Mouse (Mus musculus) forebrain, embryonic 12.5 days (tissue): ENCODE data around the gene Ntsr1. TPM values are rescaled to one million over a fixed set of nuclear protein-coding genes. Genes with fewer than 3 reads are reported as not detected.
A peak's percentile ranks its signal among the peaks of the same experiment; 100 is the strongest.

Experiments used
- ATAC-seq: fragments of 200-750 bp; cut with Nextera tagmentation; 2 replicates; pipeline ENCODE4 v1.8.0; 2017; ENCODE audit warnings: moderate TSS enrichment; ENCODE audit not compliant: low FRiP score
- H3K27ac ChIP-seq: fragments of 300-500 bp; sonication (generic); 2 replicates; pipeline ENCODE4 v1.5.1; 2016; ENCODE audit warnings: mild to moderate bottlenecking
- H3K27me3 ChIP-seq: fragments of 300-500 bp; sonication (generic); 2 replicates; pipeline ENCODE4 v1.6.1; 2016; ENCODE audit warnings: mild to moderate bottlenecking
- H3K36me3 ChIP-seq: fragments of 300-500 bp; sonication (generic); replicated peaks from 2 replicates; pipeline ENCODE4 v1.6.1; 2016; ENCODE audit warnings: mild to moderate bottlenecking
- H3K4me1 ChIP-seq: fragments of 300-500 bp; sonication (generic); 2 replicates; pipeline ENCODE4 v1.6.1; 2016
- H3K4me2 ChIP-seq: fragments of 300-500 bp; sonication (generic); 2 replicates; pipeline ENCODE4 v1.6.1; 2016; ENCODE audit warnings: mild to moderate bottlenecking, moderate library complexity
- H3K4me3 ChIP-seq: fragments of 300-500 bp; sonication (generic); replicated peaks from 2 replicates; pipeline ENCODE4 v1.5.1; 2016; ENCODE audit warnings: mild to moderate bottlenecking
- H3K9ac ChIP-seq: fragments of 300-500 bp; sonication (generic); 2 replicates; pipeline ENCODE4 v1.6.1; 2016; ENCODE audit warnings: mild to moderate bottlenecking
- H3K9me3 ChIP-seq: fragments of 300-500 bp; sonication (generic); 2 replicates; pipeline ENCODE4 v1.6.1; 2016
- WGBS: fragments of 180-500 bp; shearing (Covaris S2); methylation state at CpG from one replicate; pipeline ENCODE4 v1.1.7; 2016; 5-methylcytosine and 5-hydroxymethylcytosine counted together
- polyA plus RNA-seq: library from polyadenylated mRNA; unstranded; fragments of >200 nt; fragmentation: Nextera tagmentation; extraction: Ambion mirVana; gene quantifications from 2 replicates; pipeline ENCODE4 v1.2.1, GENCODE M21; 2016

Ntsr1 gene
- polyA plus RNA-seq, 1 experiment from 2014 or later, result 0.55 TPM

DNA sequence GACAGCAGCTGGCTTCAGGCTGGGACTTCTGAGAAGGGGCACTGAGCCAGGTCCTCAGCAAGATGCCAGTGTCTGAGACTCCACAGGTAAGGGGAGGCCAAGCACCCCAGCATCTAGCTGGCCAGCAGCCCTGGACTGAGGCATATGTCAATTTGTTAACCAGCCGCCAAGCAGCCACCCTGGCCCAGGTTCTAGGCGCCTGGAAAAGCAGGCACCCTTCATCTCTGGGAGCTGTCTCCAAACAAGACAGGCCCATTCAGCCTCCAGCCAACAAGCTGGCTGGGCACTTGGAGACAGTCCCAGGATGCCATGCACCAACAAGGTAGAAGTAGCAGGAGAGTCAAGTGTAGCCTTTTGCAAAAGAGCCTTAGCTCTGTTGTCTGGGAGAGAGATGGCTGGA is 43.9 kb downstream of the Ntsr1 start:
- Histone ChIP-seq H3K27me3 (no peaks in the 10 kb centered on the region), H3K36me3 (no peaks in the 10 kb centered on the region), H3K4me2 (no peak overlapping the region), H3K9ac (no peak overlapping the region), H3K4me3 (no peak overlapping the region), H3K4me1 (peaks cover 17% of the 10 kb centered on the region), H3K27ac (no peak overlapping the region), H3K9me3 (no peaks in the 10 kb centered on the region)
- WGBS, result 86% methylated on average over 2 of the region's 2 CpGs
- no peak for ATAC-seq

DNA sequence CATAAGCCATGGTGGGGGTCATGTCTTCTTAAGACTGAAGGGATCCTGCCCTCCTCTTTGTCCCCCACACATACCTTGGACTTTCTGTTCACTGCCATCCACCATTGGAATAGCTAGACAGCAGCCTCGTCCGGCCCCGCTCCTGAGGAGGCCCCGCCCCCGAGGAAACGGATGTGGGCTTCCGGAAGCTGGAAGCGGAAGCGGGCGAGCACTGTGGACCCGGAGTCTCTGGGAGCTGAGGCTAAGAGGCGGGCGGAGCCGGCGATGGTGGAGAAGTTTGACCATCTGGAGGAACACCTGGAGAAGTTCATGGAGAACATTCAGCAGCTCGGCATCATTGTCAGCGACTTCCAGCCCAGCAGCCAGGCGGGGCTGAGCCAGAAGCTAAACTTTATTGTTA is 45.3 kb downstream of the Ntsr1 start:
- WGBS, result 87% methylated on average over 18 of the region's 18 CpGs
- no peak for ATAC-seq

DNA sequence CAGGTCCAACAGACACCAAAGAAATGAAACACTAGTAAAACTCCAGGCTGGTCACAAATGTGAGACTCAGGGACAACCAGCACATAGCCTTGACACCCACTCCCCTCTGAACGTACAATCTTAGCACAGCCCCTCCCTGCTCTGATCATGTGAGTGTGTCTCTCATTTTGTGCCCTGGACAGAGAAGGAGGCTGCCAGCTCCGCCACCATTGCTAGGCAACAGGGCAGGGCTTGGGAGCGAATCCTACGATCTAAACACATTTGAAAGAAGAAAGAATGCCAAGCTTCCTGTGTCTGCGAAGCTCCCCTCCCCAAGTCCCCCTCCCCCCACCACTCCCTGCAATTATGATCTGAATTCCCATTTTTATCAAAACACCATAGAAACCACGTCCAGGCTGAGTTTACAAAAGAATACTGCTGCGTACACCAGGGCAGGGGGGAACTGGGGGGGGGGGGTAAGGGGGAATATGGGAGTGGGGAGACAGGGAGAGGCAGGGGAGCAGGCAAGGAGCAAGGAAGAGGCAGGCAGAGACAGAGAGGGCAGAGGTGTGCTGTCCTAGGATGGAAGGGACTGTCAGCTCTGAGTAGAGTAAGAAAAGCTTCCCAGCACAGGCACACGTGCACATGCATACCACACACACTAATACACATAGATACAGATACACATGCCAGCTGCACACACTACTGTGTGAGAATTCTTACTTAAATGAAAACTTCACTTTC is 47.8 kb downstream of the Ntsr1 start:
- Histone ChIP-seq H3K9ac (peak overlapping the region; percentile 12; the same call in 1 of the 2 replicates), H3K9me3 (no peaks in the 10 kb centered on the region), H3K4me1 (peaks cover 17% of the 10 kb centered on the region), H3K27ac (peak overlapping the region; percentile 75), H3K4me3 (no peak overlapping the region; the same call in 1 of the 2 replicates), H3K36me3 (no peaks in the 10 kb centered on the region), H3K4me2 (peak overlapping the region; percentile 43), H3K27me3 (no peaks in the 10 kb centered on the region)
- WGBS, result 13% methylated on average over 8 of the region's 8 CpGs
- ATAC-seq, result peak; percentile 86

More for the DNA sequence above, 45.3 kb downstream of the Ntsr1 start:
- Histone ChIP-seq H3K4me2 (no peak overlapping the region), H3K4me3 (no peak overlapping the region), H3K9me3 (no peaks in the 10 kb centered on the region), H3K36me3 (no peaks in the 10 kb centered on the region), H3K4me1 (peaks cover 17% of the 10 kb centered on the region), H3K27ac (no peak overlapping the region), H3K9ac (no peak overlapping the region), H3K27me3 (no peaks in the 10 kb centered on the region)

DNA sequence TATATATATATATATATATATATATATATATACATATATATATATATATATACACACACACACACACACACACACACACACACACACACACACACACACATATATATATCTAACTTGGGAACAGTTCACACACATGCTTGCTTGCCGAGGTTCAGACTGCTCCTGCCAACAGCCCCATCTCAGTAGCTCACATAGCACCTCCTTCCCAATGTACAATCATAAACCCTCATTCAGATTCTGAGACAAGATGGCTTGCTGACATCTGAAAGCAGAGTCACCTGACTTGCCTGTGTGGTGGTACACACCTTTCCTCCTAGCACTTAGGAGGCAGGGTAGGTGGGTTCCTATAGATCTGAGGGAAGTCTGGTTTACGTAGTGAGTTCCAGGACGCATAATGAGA is 52.6 kb downstream of the Ntsr1 start:
- Histone ChIP-seq H3K27ac (no peak overlapping the region), H3K4me2 (no peak overlapping the region), H3K9ac (no peak overlapping the region), H3K4me3 (no peak overlapping the region), H3K4me1 (peaks cover 11% of the 10 kb centered on the region), H3K9me3 (no peaks in the 10 kb centered on the region), H3K36me3 (no peaks in the 10 kb centered on the region), H3K27me3 (no peaks in the 10 kb centered on the region)
- ATAC-seq, result no peak
- 83% methylated on average over 3 of the region's 3 CpGs for WGBS

DNA sequence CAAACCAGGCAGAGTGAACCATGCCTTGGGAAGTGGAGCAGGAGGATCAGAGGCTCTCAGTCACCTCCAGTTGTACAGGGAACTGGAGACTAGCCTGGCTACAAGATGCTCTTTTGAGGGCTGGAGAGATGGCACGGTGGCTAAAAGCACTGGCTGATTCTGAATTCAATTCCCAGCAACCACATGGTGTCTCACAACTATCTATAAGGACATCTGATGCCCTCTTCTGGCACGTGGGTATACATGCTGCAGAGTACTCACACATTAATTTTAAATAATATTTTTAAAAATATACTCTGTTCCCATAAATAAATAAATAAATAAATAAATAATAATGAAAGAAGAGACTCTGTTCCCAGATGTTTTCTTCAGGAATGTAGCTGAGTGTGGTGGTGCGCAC is 55.4 kb downstream of the Ntsr1 start:
- Histone ChIP-seq H3K4me3 (no peak overlapping the region), H3K27me3 (no peaks in the 10 kb centered on the region), H3K4me2 (no peak overlapping the region), H3K27ac (no peak overlapping the region), H3K9ac (no peak overlapping the region), H3K36me3 (no peaks in the 10 kb centered on the region), H3K4me1 (no peaks in the 10 kb centered on the region), H3K9me3 (no peaks in the 10 kb centered on the region)
- WGBS, result 55% methylated on average over 3 of the region's 3 CpGs
- no peak for ATAC-seq

DNA sequence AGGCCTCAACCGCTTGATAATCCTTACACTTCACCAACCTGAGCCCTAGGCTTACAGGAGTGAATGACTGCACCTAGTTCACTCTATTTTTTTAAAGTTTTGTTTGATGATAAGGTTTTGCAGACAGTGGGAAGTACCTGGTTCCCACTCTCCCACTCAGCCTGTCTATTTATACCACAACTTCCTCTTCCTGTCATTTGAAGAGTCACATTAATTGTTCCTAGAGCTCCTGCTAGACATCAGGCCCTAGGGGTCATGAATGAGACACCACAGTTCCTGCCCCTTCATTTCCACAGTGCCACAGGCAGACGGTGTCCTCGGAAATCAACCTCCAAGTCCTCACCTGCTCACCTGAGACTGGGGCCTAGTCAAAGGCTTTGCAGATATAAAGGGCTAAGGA is 56.7 kb downstream of the Ntsr1 start:
- ATAC-seq, result no peak

DNA sequence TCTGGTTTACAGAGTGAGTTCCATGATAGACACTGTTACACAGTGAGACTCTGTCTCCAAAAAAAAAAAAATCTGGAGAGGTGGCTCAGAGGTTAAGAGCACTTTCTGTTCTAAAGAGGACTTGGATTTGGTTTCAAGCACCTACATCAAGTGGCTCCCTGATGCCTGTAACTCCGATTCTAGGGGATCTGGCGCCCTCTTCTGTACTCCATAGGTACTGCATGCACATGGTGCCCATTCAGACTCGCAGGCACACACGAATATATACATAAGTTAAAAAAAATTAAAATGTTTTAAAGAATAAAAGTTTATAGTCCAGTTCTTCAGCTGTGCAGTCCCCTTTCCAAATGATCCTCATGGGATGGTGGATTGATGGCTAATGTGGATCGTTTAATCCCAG is 60.5 kb downstream of the Ntsr1 start:
- Histone ChIP-seq H3K9me3 (no peaks in the 10 kb centered on the region), H3K36me3 (no peaks in the 10 kb centered on the region), H3K4me2 (no peak overlapping the region), H3K4me1 (no peaks in the 10 kb centered on the region), H3K27ac (no peak overlapping the region), H3K27me3 (peaks cover 25% of the 10 kb centered on the region; the same call in 1 of the 2 replicates), H3K9ac (no peak overlapping the region), H3K4me3 (no peak overlapping the region)
- WGBS, result 59% methylated on average over 5 of the region's 5 CpGs
- no peak for ATAC-seq

More for the DNA sequence above, 56.7 kb downstream of the Ntsr1 start:
- H3K9me3 ChIP-seq, result no peaks in the 10 kb centered on the region
- H3K9ac ChIP-seq, result no peak overlapping the region
- no peaks in the 10 kb centered on the region for H3K27me3 ChIP-seq
- H3K4me1 ChIP-seq, result no peaks in the 10 kb centered on the region
- 89% methylated on average over 3 of the region's 3 CpGs for WGBS
- no peak overlapping the region for H3K4me2 ChIP-seq
- H3K4me3 ChIP-seq, result no peak overlapping the region
- no peak overlapping the region for H3K27ac ChIP-seq
- no peaks in the 10 kb centered on the region for H3K36me3 ChIP-seq

DNA sequence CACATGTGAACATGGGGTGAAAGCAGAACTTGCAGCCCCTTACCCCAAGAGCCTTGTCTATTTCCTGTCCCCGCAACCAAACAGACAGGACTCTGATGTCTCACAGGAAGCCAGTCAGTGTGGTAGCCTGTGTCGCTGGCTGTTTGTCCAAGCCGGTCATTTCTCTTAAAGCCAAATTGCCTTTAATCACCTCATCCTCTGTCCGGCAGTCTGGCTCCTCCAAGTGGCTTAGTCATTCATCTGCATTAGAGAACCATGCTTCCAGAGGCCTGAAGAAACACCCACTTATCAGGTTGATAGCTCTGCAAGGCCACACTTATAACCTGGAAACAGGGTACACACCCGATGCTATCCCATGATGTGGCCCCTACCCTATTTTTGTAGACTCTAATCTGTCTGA is 62.4 kb downstream of the Ntsr1 start:
- no peak overlapping the region for H3K4me2 ChIP-seq
- H3K27ac ChIP-seq, result no peak overlapping the region
- H3K36me3 ChIP-seq, result no peaks in the 10 kb centered on the region
- no peak for ATAC-seq
- H3K4me3 ChIP-seq, result no peak overlapping the region
- H3K9ac ChIP-seq, result no peak overlapping the region
- no peaks in the 10 kb centered on the region for H3K9me3 ChIP-seq
- WGBS, result 78% methylated on average over 5 of the region's 5 CpGs
- H3K27me3 ChIP-seq, result peaks cover 28% of the 10 kb centered on the region; the same call in 1 of the 2 replicates
- no peaks in the 10 kb centered on the region for H3K4me1 ChIP-seq

DNA sequence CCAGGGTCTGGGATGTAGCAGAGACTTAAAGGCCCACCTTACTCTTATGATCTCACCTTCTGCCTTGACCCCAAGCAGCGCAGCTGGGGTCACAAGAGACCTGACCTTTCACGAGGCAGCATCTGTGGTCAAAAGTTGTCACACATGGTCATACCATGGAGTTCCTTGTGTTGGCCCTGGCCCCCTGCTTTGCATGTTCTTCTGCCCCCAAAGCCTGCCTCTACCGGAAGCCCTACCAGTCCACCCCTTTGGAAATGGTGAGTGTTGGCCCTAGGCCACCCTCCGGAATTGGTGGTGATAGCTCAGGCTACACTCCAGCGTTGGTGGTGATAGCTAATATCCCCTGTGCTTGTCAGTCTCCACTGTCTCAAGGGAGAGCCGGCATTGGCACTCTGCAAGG is 63.5 kb downstream of the Ntsr1 start:
- no peaks in the 10 kb centered on the region for H3K4me1 ChIP-seq
- H3K27me3 ChIP-seq, result peaks cover 28% of the 10 kb centered on the region; the same call in 1 of the 2 replicates
- H3K36me3 ChIP-seq, result no peaks in the 10 kb centered on the region
- no peak overlapping the region for H3K4me3 ChIP-seq
- 69% methylated on average over 6 of the region's 6 CpGs for WGBS
- H3K27ac ChIP-seq, result no peak overlapping the region
- ATAC-seq, result no peak
- no peak overlapping the region for H3K9ac ChIP-seq
- H3K9me3 ChIP-seq, result no peaks in the 10 kb centered on the region
- H3K4me2 ChIP-seq, result no peak overlapping the region

DNA sequence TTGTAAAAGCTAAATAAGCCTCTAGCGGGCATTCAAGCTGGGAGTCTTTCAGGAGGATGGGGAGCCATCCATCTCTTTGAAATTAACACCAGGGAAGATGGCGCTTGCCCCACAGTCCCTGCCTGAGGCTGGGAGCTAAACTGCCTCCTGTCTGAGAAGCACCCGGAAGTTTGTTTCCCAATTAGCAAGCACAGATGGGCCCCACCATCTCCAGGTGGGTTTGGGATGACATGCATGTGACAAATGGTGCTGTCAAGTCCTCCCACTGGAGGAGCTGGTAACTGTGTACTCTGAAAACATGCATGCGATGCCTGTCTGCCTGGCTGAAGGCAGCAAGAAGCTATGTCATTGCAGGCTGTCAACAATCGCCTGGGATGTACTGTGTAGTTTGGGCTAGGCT is 64.1 kb downstream of the Ntsr1 start:
- no peak for ATAC-seq
- WGBS, result 44% methylated on average over 5 of the region's 5 CpGs

DNA sequence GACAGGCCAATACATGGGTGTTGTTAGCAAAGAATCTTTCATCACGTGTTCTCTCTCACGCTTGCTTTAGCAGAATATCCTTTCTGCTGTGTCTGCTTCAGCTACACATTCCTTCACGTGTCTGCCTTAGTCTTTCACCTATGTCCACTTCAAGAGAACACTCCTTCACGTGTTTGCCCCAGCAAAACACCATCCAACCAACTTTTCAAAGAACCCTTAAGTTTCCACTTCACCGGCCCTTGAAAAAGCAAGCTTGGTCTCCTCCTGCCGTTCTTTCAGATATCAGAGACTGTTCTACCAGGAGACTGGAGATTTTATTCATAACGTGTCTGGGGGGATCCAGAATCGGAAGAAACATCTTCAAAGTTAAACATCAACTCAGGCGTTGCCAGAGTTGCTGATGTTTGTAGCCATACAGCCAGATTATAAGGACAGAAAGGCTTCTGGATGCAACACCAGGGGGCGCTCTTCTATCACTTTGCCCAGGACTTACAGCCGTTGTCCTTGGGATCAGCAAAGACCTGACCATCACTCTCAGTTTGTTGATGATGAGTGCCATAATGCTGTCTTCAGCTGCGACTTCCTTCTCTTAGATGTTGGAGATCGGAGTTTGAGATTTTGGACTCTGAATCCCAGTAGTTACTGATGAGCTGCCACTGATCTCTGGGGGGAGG is 66.6 kb downstream of the Ntsr1 start:
- H3K36me3 ChIP-seq, result no peaks in the 10 kb centered on the region
- H3K4me1 ChIP-seq, result peaks cover 11% of the 10 kb centered on the region

More for the DNA sequence above, 64.1 kb downstream of the Ntsr1 start:
- no peak overlapping the region for H3K27ac ChIP-seq
- H3K4me2 ChIP-seq, result no peak overlapping the region
- H3K4me3 ChIP-seq, result no peak overlapping the region
- peaks cover 3% of the 10 kb centered on the region; the same call in 1 of the 2 replicates for H3K4me1 ChIP-seq
- no peaks in the 10 kb centered on the region for H3K9me3 ChIP-seq
- no peak overlapping the region for H3K9ac ChIP-seq
- H3K36me3 ChIP-seq, result no peaks in the 10 kb centered on the region
- peaks cover 28% of the 10 kb centered on the region; the same call in 1 of the 2 replicates for H3K27me3 ChIP-seq

DNA sequence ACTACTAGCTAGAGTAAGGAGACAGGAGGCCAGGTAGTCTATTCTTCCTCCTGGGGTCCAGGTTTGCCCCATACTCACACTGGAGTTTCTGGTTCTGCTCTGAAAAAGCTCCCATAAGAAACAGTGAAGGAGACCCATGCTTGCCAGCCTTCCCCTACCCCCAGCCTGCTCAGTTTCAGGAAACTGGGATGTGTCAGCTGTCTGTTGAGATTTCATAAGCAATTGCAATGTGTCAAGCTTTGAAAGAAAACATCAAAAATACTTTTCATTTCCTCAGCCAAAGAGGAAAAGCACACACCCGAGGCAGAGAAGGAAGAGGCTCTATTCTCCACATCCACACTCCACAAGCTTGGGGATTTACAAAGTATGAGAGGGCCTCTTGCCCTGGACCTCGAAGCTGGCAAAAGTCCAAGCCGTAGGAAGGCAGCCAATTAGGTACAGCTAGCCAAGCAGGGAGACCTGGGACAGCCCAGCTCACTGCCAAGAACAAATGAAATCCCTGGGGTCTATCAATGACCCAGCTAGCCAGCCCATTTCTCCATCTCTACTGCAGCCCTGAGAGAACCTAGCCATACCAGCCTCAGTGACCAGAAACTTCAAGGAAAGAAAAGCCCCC is 69.4 kb downstream of the Ntsr1 start:
- WGBS, result 42% methylated on average over 3 of the region's 3 CpGs
- peaks cover 18% of the 10 kb centered on the region for H3K27me3 ChIP-seq
- H3K27ac ChIP-seq, result no peak overlapping the region
- no peak overlapping the region for H3K4me3 ChIP-seq
- no peaks in the 10 kb centered on the region for H3K36me3 ChIP-seq
- H3K4me1 ChIP-seq, result peaks cover 11% of the 10 kb centered on the region
- no peaks in the 10 kb centered on the region for H3K9me3 ChIP-seq
- no peak overlapping the region for H3K4me2 ChIP-seq
- ATAC-seq, result peak; percentile 55; the same call in 1 of the 2 replicates
- no peak overlapping the region for H3K9ac ChIP-seq

More for the DNA sequence above, 66.6 kb downstream of the Ntsr1 start:
- Histone ChIP-seq H3K9ac (no peak overlapping the region), H3K4me3 (no peak overlapping the region), H3K27ac (no peak overlapping the region), H3K9me3 (no peaks in the 10 kb centered on the region), H3K4me2 (no peak overlapping the region), H3K27me3 (peaks cover 37% of the 10 kb centered on the region)
- ATAC-seq, result no peak
- WGBS, result 38% methylated on average over 13 of the region's 13 CpGs
